Comparison of ENCODE assay signal across 10 mouse cellular contexts in the genomic region with DNA sequence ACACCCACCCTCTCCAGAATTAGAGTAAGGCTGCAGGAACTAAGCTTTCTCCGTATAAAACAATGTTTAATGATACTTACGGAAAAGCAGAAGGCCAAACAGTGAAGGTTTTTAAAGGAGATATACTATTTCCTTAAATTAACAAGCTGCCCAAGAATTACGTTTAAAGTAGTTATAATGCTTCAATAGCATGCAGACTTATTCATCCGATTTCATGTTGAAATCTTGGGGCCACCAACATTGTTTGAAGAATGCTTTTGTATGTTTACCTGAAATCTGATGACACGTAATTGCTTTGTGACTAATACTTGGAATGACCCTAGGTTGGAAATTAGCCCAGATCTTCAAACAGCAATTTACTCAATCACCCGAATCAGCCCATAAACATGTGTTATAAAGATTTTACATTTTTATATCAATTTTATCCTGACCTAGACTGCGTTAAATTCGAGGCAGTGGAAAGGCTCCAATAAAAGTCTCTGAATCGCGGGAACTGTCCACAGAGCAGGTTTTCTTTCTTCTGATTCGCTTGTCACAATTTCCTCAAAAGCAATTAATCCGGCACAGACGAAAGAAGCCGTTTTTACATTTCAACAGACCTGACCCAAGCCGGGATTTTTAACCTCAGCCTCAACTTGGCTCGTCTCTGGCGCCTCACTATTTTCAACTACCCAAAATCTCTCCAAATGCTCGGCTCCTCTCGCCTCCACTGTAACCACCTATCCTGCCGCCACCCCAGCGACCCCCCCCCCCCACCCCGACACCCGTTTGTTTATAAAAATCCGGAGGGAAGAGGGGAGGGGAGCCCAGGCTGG. TPM values are rescaled to one million over a fixed set of nuclear protein-coding genes. Genes with fewer than 3 reads are reported as not detected.
DNase-seq lines count a peak whose midpoint lies in the region; ATAC-seq and TF ChIP-seq lines count a peak whose summit lies in the region.
"Had no signal": no experiment of that assay in that cellular context is flagged by ENCODE, and none has a peak within 500 bp of the region (broad histone marks: within the 10 kb centered on the region; RNA-seq: fewer than 3 reads in every experiment).

No protein-coding gene starts in this region.

- H3K9ac ChIP-seq in liver, embryonic 14.5 days (replicated peaks), result no peak overlapping the region

- no peaks in the 10 kb centered on the region for H3K36me3 ChIP-seq in hindbrain, embryonic 10.5 days
- H3K36me3 ChIP-seq in liver, embryonic 14.5 days (replicated peaks; ENCODE audit: control insufficient read depth, insufficient read depth, low read depth), result no peaks in the 10 kb centered on the region

- peaks cover 100% of the 10 kb centered on the region for H3K27me3 ChIP-seq in hindbrain, embryonic 10.5 days (ENCODE audit: insufficient read depth, poor library complexity, severe bottlenecking)
- H3K27me3 ChIP-seq in liver, embryonic 14.5 days (ENCODE audit: control insufficient read depth, insufficient read depth, low read length), result peaks cover 81% of the 10 kb centered on the region

- peaks cover 25% of the 10 kb centered on the region for H3K4me1 ChIP-seq in hindbrain, embryonic 10.5 days (replicated peaks)
- no peaks in the 10 kb centered on the region for H3K4me1 ChIP-seq in liver, embryonic 14.5 days (replicated peaks; ENCODE audit: control insufficient read depth in 2 of 2, insufficient read depth in 2 of 2, low read length in 1 of 2)

- no peak for TF ChIP-seq CTCF in gastrocnemius, adult 2 months (IDR thresholded peaks at IDR 0.05)
- no peak for TF ChIP-seq CTCF in liver, embryonic 14.5 days (IDR thresholded peaks at IDR 0.05; ENCODE audit: low read depth)
- TF ChIP-seq CTCF in left cerebral cortex, adult 2 months (IDR thresholded peaks at IDR 0.05), result no peak

- TF ChIP-seq EP300 in liver, embryonic 14.5 days (IDR thresholded peaks at IDR 0.05; ENCODE audit: low read depth), result no peak

- peak overlapping the region; percentile 11 for H3K4me2 ChIP-seq in liver, embryonic 14.5 days (ENCODE audit: low read depth)

- 1% methylated on average over 24 of the region's 24 CpGs for WGBS in hindbrain, embryonic 10.5 days
- WGBS in liver, embryonic 14.5 days (ENCODE audit: insufficient replicate concordance), result 2% methylated on average over 24 of the region's 24 CpGs

- no peak for ATAC-seq in liver, embryonic 14.5 days (ENCODE audit: insufficient read depth)

- peak overlapping the region; percentile 57 for H3K4me3 ChIP-seq in gastrocnemius, adult 2 months
- peak overlapping the region; percentile 53 for H3K4me3 ChIP-seq in hindbrain, embryonic 10.5 days
- no peak overlapping the region for H3K4me3 ChIP-seq in liver, embryonic 14.5 days (ENCODE audit: insufficient read depth in 1 of 2, low read depth in 2 of 2, low read length in 2 of 2)
- no peak overlapping the region for H3K4me3 ChIP-seq in left cerebral cortex, adult 2 months
- H3K4me3 ChIP-seq: erythroblast, embryonic 14.5 days had no signal

- intact Hi-C loops in gastrocnemius, adult 2 months (cut with DNase I), result no loop called here
- intact Hi-C loops in left cerebral cortex, adult 2 months (cut with DNase I), result no loop called here

- DNase-seq in gastrocnemius, adult 2 months, result no peak
- no peak for DNase-seq in gastrocnemius, postnatal 4 days (ENCODE audit: low spot score in 2 of 2)
- peak; percentile 47 for DNase-seq in R1 (ENCODE audit: low read depth, low spot score)
- DNase-seq in hindbrain, embryonic 10.5 days (ENCODE audit: low spot score), result no peak
- no peak for DNase-seq in liver, embryonic 14.5 days (ENCODE audit: low read depth in 3 of 3, low spot score in 3 of 3)
- no peak for DNase-seq in left cerebral cortex, adult 2 months (ENCODE audit: extremely low spot score in 1 of 2, low spot score in 2 of 2)
- no peak for DNase-seq in right cerebral cortex, postnatal 14 days
- no peak for DNase-seq in adrenal gland, adult 18-20 months (ENCODE audit: low spot score in 2 of 2)

- H3K9me3 ChIP-seq in hindbrain, embryonic 10.5 days, result no peaks in the 10 kb centered on the region
- H3K9me3 ChIP-seq in liver, embryonic 14.5 days (ENCODE audit: control insufficient read depth, low read length), result no peaks in the 10 kb centered on the region

- H3K27ac ChIP-seq in gastrocnemius, adult 2 months, result no peak overlapping the region
- H3K27ac ChIP-seq in hindbrain, embryonic 10.5 days, result 0 out of 2 replicates have a peak overlapping the region, but pooled peaks have one; percentile 29
- H3K27ac ChIP-seq in liver, embryonic 14.5 days, result no peak overlapping the region
- H3K27ac ChIP-seq in left cerebral cortex, adult 2 months, result no peak overlapping the region

RNA-seq across cellular contexts. Expression of a gene that starts 4.0 kb away (rescaled TPM):
- not detected for total RNA-seq in gastrocnemius, adult 2 months (2021)
- 1 to 10 TPM; 2.9 to 3.9 TPM for total RNA-seq in gastrocnemius, postnatal 4 days (2021)
- 2.0 and 2.3 TPM in 2 replicates for polyA plus RNA-seq in hindbrain, embryonic 10.5 days (2016; fragmentation: Nextera tagmentation; extraction: Ambion mirVana)
- 0.28 and 0.84 TPM in 2 replicates for polyA plus RNA-seq in liver, embryonic 14.5 days (2012; rRNA removed)
- polyA plus RNA-seq in liver, embryonic 14.5 days (2014; fragmentation: Nextera tagmentation; extraction: Ambion mirVana), result 0.09 and 0.23 TPM in 2 replicates
- total RNA-seq in left cerebral cortex, adult 2 months (2021), result 10 to 100 TPM in 1 of 2 experiments, 1 to 10 TPM in 1; 9.7 to 10.3 TPM
- total RNA-seq in adrenal gland, adult 18-20 months (2021), result 1 to 10 TPM in 1 of 2 experiments, not detected in 1; 1.0 TPM
- polyA plus RNA-seq: erythroblast, embryonic 14.5 days had no signal

RNA-seq across cellular contexts. Expression of a gene that starts 4.9 kb away (rescaled TPM):
- total RNA-seq in gastrocnemius, adult 2 months (2021), result not detected
- not detected for total RNA-seq in gastrocnemius, postnatal 4 days (2021)
- 0.14 and 0.77 TPM in 2 replicates for polyA plus RNA-seq in hindbrain, embryonic 10.5 days (2016; fragmentation: Nextera tagmentation; extraction: Ambion mirVana)
- polyA plus RNA-seq in liver, embryonic 14.5 days (2012; rRNA removed), result not detected in 2 replicates
- not detected in 2 replicates for polyA plus RNA-seq in liver, embryonic 14.5 days (2014; fragmentation: Nextera tagmentation; extraction: Ambion mirVana)
- not detected for total RNA-seq in left cerebral cortex, adult 2 months (2021)
- not detected for total RNA-seq in adrenal gland, adult 18-20 months (2021)
- total RNA-seq: left cerebral cortex, postnatal 10 days had no signal
- polyA plus RNA-seq: erythroblast, embryonic 14.5 days had no signal

Comparison
In these comparisons a context has a peak if more than half of its experiments do, and no peak if none do; other contexts are left out.
1. H3K4me3 ChIP-seq: peak in gastrocnemius, adult 2 months (single experiment) and hindbrain, embryonic 10.5 days (single experiment); none in liver, embryonic 14.5 days (0 of 2) and left cerebral cortex, adult 2 months (single experiment).